Mouse (Mus musculus) liver, embryonic 14.5 days (tissue): ENCODE data around the gene Tgfb2. TPM values are rescaled to one million over a fixed set of nuclear protein-coding genes. Genes with fewer than 3 reads are reported as not detected.
A peak's percentile ranks its signal among the peaks of the same experiment; 100 is the strongest.

Experiments used
- ATAC-seq: fragments of 200-750 bp; cut with Nextera tagmentation; 2 replicates; pipeline ENCODE4 v1.8.0; 2017; ENCODE audit warnings: moderate number of reproducible peaks, mild to moderate bottlenecking, moderate library complexity; ENCODE audit not compliant: insufficient read depth
- DNase-seq, 3 experiments: peaks; one replicate each; pipeline ENCODE4 v3.0.0-alpha.2; 2012 to 2013; ENCODE audit warnings: low read depth in 3 of 3, low spot score in 3 of 3
- H3K27ac ChIP-seq: fragments of 300-500 bp; sonication (generic); 2 replicates; pipeline ENCODE4 v1.5.1; 2014; ENCODE audit warnings: moderate library complexity, mild to moderate bottlenecking, control low read depth, inconsistent platforms
- H3K27me3 ChIP-seq: fragments of 300-500 bp; sonication (generic); 2 replicates; pipeline ENCODE4 v1.6.1; 2014; ENCODE audit warnings: mild to moderate bottlenecking, low read length, moderate library complexity; ENCODE audit not compliant: control insufficient read depth, insufficient read depth
- H3K36me3 ChIP-seq: fragments of 300-500 bp; sonication (generic); replicated peaks from 2 replicates; pipeline ENCODE4 v1.6.1; 2014; ENCODE audit warnings: low read depth; ENCODE audit not compliant: control insufficient read depth, insufficient read depth
- H3K4me1 ChIP-seq, 2 experiments: fragments of 200-500 bp in 1 of 2; fragments of 300-500 bp in 1 of 2; sonication (generic) in 1 of 2; replicated peaks; 2 replicates each; pipeline ENCODE4 v1.6.1; 2012 to 2014; ENCODE audit warnings: antibody characterized with exemption in 1 of 2, inconsistent platforms in 1 of 2, low read length in 1 of 2; ENCODE audit not compliant: control insufficient read depth in 2 of 2, insufficient read depth in 2 of 2
- H3K4me2 ChIP-seq: fragments of 300-500 bp; sonication (generic); 2 replicates; pipeline ENCODE4 v1.6.1; 2014; ENCODE audit warnings: low read depth, mild to moderate bottlenecking, control low read depth, moderate library complexity
- H3K4me3 ChIP-seq, 2 experiments: fragments of 200-500 bp in 1 of 2; fragments of 300-500 bp in 1 of 2; sonication (generic) in 1 of 2; 2 replicates each; pipeline ENCODE4 v1.5.1; 2012 to 2014; ENCODE audit warnings: low read depth in 2 of 2, low read length in 2 of 2, mild to moderate bottlenecking in 2 of 2, control low read depth in 1 of 2, inconsistent platforms in 1 of 2, moderate library complexity in 1 of 2; ENCODE audit not compliant: insufficient read depth in 1 of 2
- H3K9ac ChIP-seq: fragments of 300-500 bp; sonication (generic); replicated peaks from 2 replicates; pipeline ENCODE4 v1.6.1; 2014; ENCODE audit warnings: mild to moderate bottlenecking, control low read depth, moderate library complexity
- H3K9me3 ChIP-seq: fragments of 300-500 bp; sonication (generic); 2 replicates; pipeline ENCODE4 v1.6.1; 2016; ENCODE audit warnings: low read length, mixed read lengths; ENCODE audit not compliant: control insufficient read depth
- CTCF ChIP-seq: IDR thresholded peaks from 2 replicates; pipeline ENCODE4 v1.5.1; 2016; ENCODE audit warnings: antibody characterized with exemption, low read depth, control low read depth
- EP300 ChIP-seq: IDR thresholded peaks from 2 replicates; pipeline ENCODE4 v1.6.1; 2016; ENCODE audit warnings: antibody characterized with exemption, low read depth
- WGBS: fragments of 180-500 bp; shearing (Covaris S2); extraction: QIAGEN DNeasy Blood & Tissue Kit; methylation state at CpG from one replicate; pipeline ENCODE4 v1.1.7; 2014; ENCODE audit not compliant: insufficient replicate concordance; 5-methylcytosine and 5-hydroxymethylcytosine counted together
- polyA plus RNA-seq, 2 experiments: library from polyadenylated mRNA; depleted of rRNA in 1 of 2; stranded (reverse) in 1 of 2; unstranded in 1 of 2; fragments of >200 nt; fragmentation: Nextera tagmentation in 1 of 2; extraction: Ambion mirVana in 1 of 2; gene quantifications; 2 replicates each; pipeline versions ENCODE4 v1.2.1 to v1.2.3; 2012 to 2014

Tgfb2 gene
- polyA plus RNA-seq, 2 experiments, result 0.21 to 1.3 TPM

GRCm38 (mm10) chr1:186703256-186703979 is 2.4 kb downstream of the Tgfb2 start:
- Histone ChIP-seq H3K4me1 (no peaks in the 10 kb centered on the region; a peak in 1 of 4 replicates), H3K27me3 (peaks cover 35% of the 10 kb centered on the region), H3K9ac (no peak overlapping the region), H3K4me2 (peak overlapping the region; percentile 60), H3K27ac (no peak overlapping the region), H3K36me3 (no peaks in the 10 kb centered on the region), H3K9me3 (no peaks in the 10 kb centered on the region), H3K4me3 (peak overlapping the region; percentile 2 to 6; a peak in 3 of 4 replicates)
- DNase-seq, result no peak
- WGBS, result under 1% methylated on average over 15 of the region's 15 CpGs
- no peak for ATAC-seq
- TF ChIP-seq CTCF, result no peak
- no peak for TF ChIP-seq EP300

GRCm38 (mm10) chr1:186702391-186703255 is 3.2 kb downstream of the Tgfb2 start:
- Histone ChIP-seq H3K9ac (no peak overlapping the region), H3K4me3 (no peak overlapping the region), H3K36me3 (no peaks in the 10 kb centered on the region), H3K4me2 (no peak overlapping the region), H3K27ac (no peak overlapping the region), H3K9me3 (no peaks in the 10 kb centered on the region), H3K27me3 (peaks cover 35% of the 10 kb centered on the region), H3K4me1 (no peaks in the 10 kb centered on the region; a peak in 1 of 4 replicates)
- ATAC-seq (no peak), DNase-seq (no peak)
- no peak for TF ChIP-seq CTCF
- TF ChIP-seq EP300, result no peak
- WGBS, result 30% methylated on average over 15 of the region's 15 CpGs

GRCm38 (mm10) chr1:186701206-186701905 is 4.4 kb downstream of the Tgfb2 start:
- ATAC-seq (no peak), DNase-seq (no peak)
- Histone ChIP-seq H3K4me1 (no peaks in the 10 kb centered on the region; a peak in 1 of 4 replicates), H3K36me3 (no peaks in the 10 kb centered on the region), H3K27me3 (peaks cover 35% of the 10 kb centered on the region), H3K4me2 (no peak overlapping the region), H3K4me3 (no peak overlapping the region), H3K9ac (no peak overlapping the region), H3K27ac (no peak overlapping the region), H3K9me3 (no peaks in the 10 kb centered on the region)
- WGBS, result 63% methylated on average over 8 of the region's 8 CpGs
- TF ChIP-seq EP300, result no peak
- no peak for TF ChIP-seq CTCF

- no peak for ATAC-seq
- H3K4me2 ChIP-seq, result no peak overlapping the region
- 69% methylated on average over 3 of the region's 3 CpGs for WGBS
- H3K27me3 ChIP-seq, result peaks cover 29% of the 10 kb centered on the region
- H3K4me1 ChIP-seq, result no peaks in the 10 kb centered on the region; a peak in 1 of 4 replicates
- no peak for DNase-seq
- no peaks in the 10 kb centered on the region for H3K36me3 ChIP-seq
- TF ChIP-seq EP300 (no peak), CTCF (no peak)
- H3K9ac ChIP-seq, result no peak overlapping the region
- no peak overlapping the region for H3K4me3 ChIP-seq
- no peaks in the 10 kb centered on the region for H3K9me3 ChIP-seq
- H3K27ac ChIP-seq, result no peak overlapping the region
Observed at GRCm38 (mm10) chr1:186700496-186700895, 5.3 kb downstream of the Tgfb2 start.
